ENCODE assay signal across 8 mouse cellular contexts in genomic region chrX:134746459-134746858, GRCm38 (mm10). TPM values are rescaled to one million over a fixed set of nuclear protein-coding genes. Genes with fewer than 3 reads are reported as not detected.
A peak's percentile ranks its signal among the peaks of the same experiment; 100 is the strongest.
DNase-seq lines count a peak whose midpoint lies in the region; ATAC-seq and TF ChIP-seq lines count a peak whose summit lies in the region.

No protein-coding gene starts in this region.

- H3K27ac ChIP-seq in kidney, embryonic 15.5 days: no peak overlapping the region
- no peak overlapping the region for H3K27ac ChIP-seq in ES-E14 (ENCODE audit: insufficient read depth, low read depth, low read length, poor library complexity, severe bottlenecking)
- no peak overlapping the region for H3K27ac ChIP-seq in neural tube, embryonic 12.5 days

- no peak for ATAC-seq in kidney, embryonic 15.5 days (replicated peaks; ENCODE audit: low FRiP score)
- peak; percentile 17; the same call in 1 of the 2 replicates for ATAC-seq in neural tube, embryonic 12.5 days (ENCODE audit: low FRiP score, low read depth)

- DNase-seq in kidney, adult 11 months: peak; percentile 7
- no peak for DNase-seq in ES-E14 (ENCODE audit: low read depth, low spot score)
- peak; percentile 65 to 66 for DNase-seq in cerebellum, postnatal 10 days
- DNase-seq in heart, postnatal 4 days: peak; percentile 58
- peak; percentile 51 to 57 for DNase-seq in left cerebral cortex, postnatal 14 days (ENCODE audit: low spot score in 2 of 2)
- no peak for DNase-seq in c-Kit-positive CD71-positive TER-119-positive erythroid progenitor cells, embryonic 14.5 days (ENCODE audit: low spot score)

- no peak overlapping the region for H3K9ac ChIP-seq in kidney, embryonic 15.5 days
- no peak overlapping the region for H3K9ac ChIP-seq in ES-E14 (ENCODE audit: insufficient read depth, low read depth, low read length, poor library complexity, severe bottlenecking)
- H3K9ac ChIP-seq in neural tube, embryonic 12.5 days: no peak overlapping the region

- no peaks in the 10 kb centered on the region for H3K36me3 ChIP-seq in kidney, embryonic 15.5 days
- H3K36me3 ChIP-seq in ES-E14 (ENCODE audit: control insufficient read depth, insufficient read depth, low read length, poor library complexity, severe bottlenecking): no peaks in the 10 kb centered on the region
- no peaks in the 10 kb centered on the region for H3K36me3 ChIP-seq in neural tube, embryonic 12.5 days

- H3K4me1 ChIP-seq in kidney, embryonic 15.5 days: peaks cover 6% of the 10 kb centered on the region
- no peaks in the 10 kb centered on the region for H3K4me1 ChIP-seq in ES-E14 (ENCODE audit: control insufficient read depth in 2 of 2, insufficient read depth in 2 of 2, low read length in 2 of 2, poor library complexity in 1 of 2)
- H3K4me1 ChIP-seq in neural tube, embryonic 12.5 days: no peaks in the 10 kb centered on the region

- peaks cover 38% of the 10 kb centered on the region for H3K27me3 ChIP-seq in kidney, embryonic 15.5 days
- no peaks in the 10 kb centered on the region; the same call in 1 of the 2 replicates for H3K27me3 ChIP-seq in neural tube, embryonic 12.5 days (replicated peaks)

- no peak overlapping the region for H3K4me2 ChIP-seq in kidney, embryonic 15.5 days
- H3K4me2 ChIP-seq in neural tube, embryonic 12.5 days (replicated peaks): no peak overlapping the region

- in situ Hi-C loops in ES-E14 (cut with MboI; ENCODE audit: low sequenced_read_pairs in 2 of 2, unreplicated experiment in 2 of 2): loop anchor here in 1 of 2 experiments (25.0 kb wide), 1 partner anchor 191 kb away; no protein-coding TSS in a partner anchor

- no peak overlapping the region for H3K4me3 ChIP-seq in kidney, embryonic 15.5 days (replicated peaks)
- no peak overlapping the region for H3K4me3 ChIP-seq in ES-E14 (ENCODE audit: insufficient read depth in 1 of 2, low read depth in 1 of 2, low read length in 2 of 2, poor library complexity in 1 of 2, severe bottlenecking in 1 of 2)
- no peak overlapping the region for H3K4me3 ChIP-seq in neural tube, embryonic 12.5 days

- no peaks in the 10 kb centered on the region for H3K9me3 ChIP-seq in kidney, embryonic 15.5 days (replicated peaks)
- H3K9me3 ChIP-seq in ES-E14 (ENCODE audit: control insufficient read depth, insufficient read depth, low read depth, low read length): no peaks in the 10 kb centered on the region
- no peaks in the 10 kb centered on the region for H3K9me3 ChIP-seq in neural tube, embryonic 12.5 days

- 40% methylated on average over 5 of the region's 5 CpGs for WGBS in kidney, embryonic 15.5 days
- WGBS in neural tube, embryonic 12.5 days: 25% methylated on average over 5 of the region's 5 CpGs

- intact Hi-C loops in left cerebral cortex, postnatal 14 days (cut with DNase I): no loop called here

TF ChIP-seq in ES-E14, 5 proteins besides CTCF, POLR2A, EP300 and RAD21:
- TF ChIP-seq HCFC1 (IDR thresholded peaks at IDR 0.05; ENCODE audit: borderline replicate concordance, insufficient read depth, low read length) (no peak), ZC3H11A (IDR thresholded peaks at IDR 0.05; ENCODE audit: borderline replicate concordance, low read depth, low read length) (peak; percentile 66)

RNA-seq across cellular contexts. Expression of gene Armcx6, which starts 4.8 kb away (rescaled TPM):
- polyA plus RNA-seq in kidney, embryonic 15.5 days (2015; fragmentation: Nextera tagmentation; extraction: Ambion mirVana): 22.6 and 22.9 TPM in 2 replicates
- 4.2 and 8.0 TPM in 2 replicates for total RNA-seq in ES-E14 (2012; rRNA removed)
- 10 to 100 TPM in 1 of 2 experiments, 1 to 10 TPM in 1; 8.5 to 12.7 TPM for total RNA-seq in heart, postnatal 4 days (2021)
- total RNA-seq in left cerebral cortex, postnatal 14 days (2021): 1 to 10 TPM; 4.2 to 4.9 TPM
- polyA plus RNA-seq in neural tube, embryonic 12.5 days (2016; fragmentation: Nextera tagmentation; extraction: Ambion mirVana): 25.4 and 26.6 TPM in 2 replicates

RNA-seq across cellular contexts. Expression of gene Armcx3, which starts 9.9 kb away (rescaled TPM):
- 61.5 and 63.5 TPM in 2 replicates for polyA plus RNA-seq in kidney, embryonic 15.5 days (2015; fragmentation: Nextera tagmentation; extraction: Ambion mirVana)
- total RNA-seq in ES-E14 (2012; rRNA removed): 5.5 and 5.8 TPM in 2 replicates
- total RNA-seq in heart, postnatal 4 days (2021): 10 to 100 TPM; 56.7 to 63.6 TPM
- total RNA-seq in left cerebral cortex, postnatal 14 days (2021): 10 to 100 TPM; 77.7 to 85.2 TPM
- 63.4 and 69.2 TPM in 2 replicates for polyA plus RNA-seq in neural tube, embryonic 12.5 days (2016; fragmentation: Nextera tagmentation; extraction: Ambion mirVana)

RNA-seq across cellular contexts. Expression of gene Armcx1, which starts 28.7 kb away (rescaled TPM):
- 50.5 and 55.0 TPM in 2 replicates for polyA plus RNA-seq in kidney, embryonic 15.5 days (2015; fragmentation: Nextera tagmentation; extraction: Ambion mirVana)
- 13.7 and 17.5 TPM in 2 replicates for total RNA-seq in ES-E14 (2012; rRNA removed)
- total RNA-seq in heart, postnatal 4 days (2021): 10 to 100 TPM; 17.0 to 18.8 TPM
- total RNA-seq in left cerebral cortex, postnatal 14 days (2021): 10 to 100 TPM; 58.6 to 64.1 TPM
- polyA plus RNA-seq in neural tube, embryonic 12.5 days (2016; fragmentation: Nextera tagmentation; extraction: Ambion mirVana): 73.5 and 74.7 TPM in 2 replicates

Comparison
In these comparisons a context has a peak if more than half of its experiments do, and no peak if none do; other contexts are left out.
1. DNase-seq: peak in kidney, adult 11 months (single experiment), cerebellum, postnatal 10 days (2 of 2), heart, postnatal 4 days (single experiment) and left cerebral cortex, postnatal 14 days (2 of 2); none in ES-E14 (single experiment) and c-Kit-positive CD71-positive TER-119-positive erythroid progenitor cells, embryonic 14.5 days (single experiment).